Mouse (Mus musculus): ENCODE measurements around the gene Sema5b. TPM values are rescaled to one million over a fixed set of nuclear protein-coding genes. Genes with fewer than 3 reads are reported as not detected.
A peak's percentile ranks its signal among the peaks of the same experiment; 100 is the strongest.

Gene Sema5b
- polyA plus RNA-seq, 1 experiment from 2014 or later, result 0.56 TPM

- Histone ChIP-seq H3K4me2 (replicated peaks; ENCODE audit: low read depth) (peak overlapping the region; percentile 95), H3K27me3 (ENCODE audit: control insufficient read depth, insufficient read depth, low read length) (peaks cover 6% of the 10 kb centered on the region; the same call in 1 of the 2 replicates), H3K9me3 (ENCODE audit: control insufficient read depth, low read length) (no peaks in the 10 kb centered on the region), H3K27ac (replicated peaks) (no peak overlapping the region), H3K4me1 (replicated peaks; ENCODE audit: control insufficient read depth, insufficient read depth) (no peaks in the 10 kb centered on the region; the same call in 1 of the 2 replicates), H3K4me3 (ENCODE audit: low read depth, low read length) (peak overlapping the region; percentile 51), H3K36me3 (ENCODE audit: control insufficient read depth, insufficient read depth, low read length) (no peaks in the 10 kb centered on the region), H3K9ac (ENCODE audit: low read length) (peak overlapping the region; percentile 31; the same call in 1 of the 2 replicates)
- under 1% methylated on average over 45 of the region's 54 CpGs for WGBS
- peak; percentile 15 for DNase-seq (ENCODE audit: low spot score)
- TF ChIP-seq CTCF (IDR thresholded peaks at IDR 0.05; ENCODE audit: low read depth) (no peak), EP300 (optimal IDR thresholded peaks at IDR 0.05) (no peak)
- peak; percentile 43; the same call in 1 of the 2 replicates for ATAC-seq (ENCODE audit: low FRiP score, low TSS enrichment)
Observed at GRCm38 (mm10) chr16:35541661-35542420, 896 bp downstream of the Sema5b start.

DNA sequence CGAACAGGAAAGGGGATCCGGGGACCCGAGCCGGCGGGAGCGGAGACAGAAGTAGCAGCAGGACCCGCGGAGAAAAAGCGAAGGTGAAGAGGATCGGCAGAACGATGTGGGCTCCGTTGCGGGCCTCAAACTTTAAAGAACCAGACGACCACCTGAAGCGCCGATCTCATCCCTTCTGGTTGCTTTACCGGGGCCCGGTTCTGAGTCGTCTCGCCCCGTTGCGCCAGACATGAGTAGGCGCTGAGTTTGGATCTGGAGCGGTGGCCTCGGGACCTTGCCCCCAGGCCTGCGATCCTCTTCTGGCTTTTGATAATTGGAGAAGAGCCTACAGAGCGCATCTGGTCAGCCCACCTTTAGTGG lies 1.5 kb downstream of the Sema5b start:
- Histone ChIP-seq H3K4me1 (replicated peaks; ENCODE audit: control insufficient read depth, insufficient read depth) (no peaks in the 10 kb centered on the region; the same call in 1 of the 2 replicates), H3K9ac (ENCODE audit: low read length) (no peak overlapping the region), H3K27ac (replicated peaks) (no peak overlapping the region), H3K36me3 (ENCODE audit: control insufficient read depth, insufficient read depth, low read length) (no peaks in the 10 kb centered on the region), H3K9me3 (ENCODE audit: control insufficient read depth, low read length) (no peaks in the 10 kb centered on the region), H3K27me3 (ENCODE audit: control insufficient read depth, insufficient read depth, low read length) (peaks cover 6% of the 10 kb centered on the region; the same call in 1 of the 2 replicates), H3K4me2 (replicated peaks; ENCODE audit: low read depth) (peak overlapping the region; percentile 95), H3K4me3 (ENCODE audit: low read depth, low read length) (peak overlapping the region; percentile 51; the same call in 1 of the 2 replicates)
- ATAC-seq (ENCODE audit: low FRiP score, low TSS enrichment) (no peak), DNase-seq (ENCODE audit: low spot score) (no peak)
- WGBS, result 5% methylated on average over 26 of the region's 27 CpGs
- TF ChIP-seq EP300 (optimal IDR thresholded peaks at IDR 0.05) (no peak), CTCF (IDR thresholded peaks at IDR 0.05; ENCODE audit: low read depth) (no peak)

DNA sequence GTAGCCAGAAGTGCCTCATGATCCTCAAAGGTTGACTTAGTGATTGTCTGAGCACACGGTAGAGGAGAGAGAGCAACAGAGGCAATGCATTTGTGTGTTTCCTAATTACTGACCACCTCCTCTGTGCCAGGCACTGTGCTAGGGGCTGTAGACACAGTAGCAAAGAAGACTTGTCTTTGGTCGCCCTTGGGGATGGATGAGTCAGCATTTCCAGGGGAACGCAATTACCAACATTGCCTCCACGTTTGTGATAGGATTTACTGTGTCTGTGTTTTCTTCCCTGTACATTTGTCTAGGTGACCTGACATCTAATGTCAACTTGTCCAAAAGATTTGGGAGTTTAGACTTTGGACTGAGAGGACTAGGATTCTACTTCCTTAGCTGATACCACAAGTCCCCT lies 4.8 kb downstream of the Sema5b start:
- Histone ChIP-seq H3K4me3 (ENCODE audit: low read depth, low read length) (no peak overlapping the region), H3K27ac (replicated peaks) (no peak overlapping the region), H3K4me1 (replicated peaks; ENCODE audit: control insufficient read depth, insufficient read depth) (no peaks in the 10 kb centered on the region; the same call in 1 of the 2 replicates), H3K9ac (ENCODE audit: low read length) (no peak overlapping the region), H3K36me3 (ENCODE audit: control insufficient read depth, insufficient read depth, low read length) (no peaks in the 10 kb centered on the region), H3K9me3 (ENCODE audit: control insufficient read depth, low read length) (no peaks in the 10 kb centered on the region), H3K27me3 (ENCODE audit: control insufficient read depth, insufficient read depth, low read length) (peaks cover 6% of the 10 kb centered on the region; the same call in 1 of the 2 replicates), H3K4me2 (replicated peaks; ENCODE audit: low read depth) (no peak overlapping the region)
- no peak for ATAC-seq (ENCODE audit: low FRiP score, low TSS enrichment)
- 77% methylated on average over 4 of the region's 4 CpGs for WGBS
- TF ChIP-seq CTCF (IDR thresholded peaks at IDR 0.05; ENCODE audit: low read depth) (no peak), EP300 (optimal IDR thresholded peaks at IDR 0.05) (no peak)
- no peak for DNase-seq (ENCODE audit: low spot score)

DNA sequence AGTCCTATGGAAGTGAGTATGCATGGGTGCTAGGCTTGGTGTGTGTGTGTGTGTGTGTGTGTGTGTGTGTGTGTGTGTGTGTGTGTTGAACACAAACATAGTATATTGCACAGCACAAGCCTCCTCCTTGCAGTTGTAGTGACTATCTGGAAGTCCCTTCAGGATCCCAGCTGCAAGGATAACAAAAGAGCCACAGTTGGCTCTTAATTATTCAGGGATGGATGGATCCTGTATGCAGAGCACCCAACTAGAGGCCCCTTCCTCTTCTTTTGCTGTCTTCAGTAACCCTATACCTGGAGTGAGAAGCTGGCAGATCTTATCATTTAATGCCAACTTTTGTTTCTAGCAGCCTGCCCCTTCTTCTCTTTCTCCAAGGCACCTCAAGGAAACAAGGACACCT lies 7.0 kb downstream of the Sema5b start:
- H3K36me3 ChIP-seq (ENCODE audit: control insufficient read depth, insufficient read depth, low read length), result no peaks in the 10 kb centered on the region
- ATAC-seq (ENCODE audit: low FRiP score, low TSS enrichment) (no peak), DNase-seq (ENCODE audit: low spot score) (no peak)
- no peak overlapping the region for H3K4me3 ChIP-seq (ENCODE audit: low read depth, low read length)
- H3K27me3 ChIP-seq (ENCODE audit: control insufficient read depth, insufficient read depth, low read length), result no peaks in the 10 kb centered on the region
- no peak overlapping the region for H3K9ac ChIP-seq (ENCODE audit: low read length)
- no peaks in the 10 kb centered on the region for H3K9me3 ChIP-seq (ENCODE audit: control insufficient read depth, low read length)
- H3K4me1 ChIP-seq (replicated peaks; ENCODE audit: control insufficient read depth, insufficient read depth), result no peaks in the 10 kb centered on the region
- H3K4me2 ChIP-seq (replicated peaks; ENCODE audit: low read depth), result no peak overlapping the region
- TF ChIP-seq EP300 (optimal IDR thresholded peaks at IDR 0.05) (no peak), CTCF (IDR thresholded peaks at IDR 0.05; ENCODE audit: low read depth) (no peak)
- H3K27ac ChIP-seq (replicated peaks), result no peak overlapping the region

DNA sequence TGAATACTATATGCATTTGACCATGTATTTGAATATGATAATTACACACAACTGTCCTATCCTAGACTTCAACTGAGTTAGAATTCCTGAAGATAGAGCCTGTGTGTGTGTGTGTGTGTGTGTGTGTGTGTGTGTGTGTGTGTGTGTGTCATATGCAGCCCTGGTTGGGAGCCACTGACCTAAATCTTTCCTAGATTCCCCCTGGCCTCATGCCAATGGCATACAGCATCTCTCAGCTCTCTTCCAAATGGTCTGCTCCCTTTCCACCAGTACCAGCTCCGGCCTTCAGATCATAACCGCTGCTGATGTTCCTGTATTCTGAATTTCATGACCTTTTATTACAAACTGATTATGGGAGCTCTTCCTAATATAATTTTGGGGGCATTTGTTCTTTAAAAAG lies 8.4 kb downstream of the Sema5b start:
- no peaks in the 10 kb centered on the region for H3K4me1 ChIP-seq (replicated peaks; ENCODE audit: control insufficient read depth, insufficient read depth)
- DNase-seq (ENCODE audit: low spot score) (no peak), ATAC-seq (ENCODE audit: low FRiP score, low TSS enrichment) (no peak)
- H3K27ac ChIP-seq (replicated peaks), result no peak overlapping the region
- H3K36me3 ChIP-seq (ENCODE audit: control insufficient read depth, insufficient read depth, low read length), result no peaks in the 10 kb centered on the region
- TF ChIP-seq CTCF (IDR thresholded peaks at IDR 0.05; ENCODE audit: low read depth) (no peak), EP300 (optimal IDR thresholded peaks at IDR 0.05) (no peak)
- H3K4me2 ChIP-seq (replicated peaks; ENCODE audit: low read depth), result no peak overlapping the region
- WGBS, result 85% methylated on average over 2 of the region's 2 CpGs
- H3K9ac ChIP-seq (ENCODE audit: low read length), result no peak overlapping the region
- H3K9me3 ChIP-seq (ENCODE audit: control insufficient read depth, low read length), result no peaks in the 10 kb centered on the region
- no peak overlapping the region for H3K4me3 ChIP-seq (ENCODE audit: low read depth, low read length)
- H3K27me3 ChIP-seq (ENCODE audit: control insufficient read depth, insufficient read depth, low read length), result no peaks in the 10 kb centered on the region
